Mouse (Mus musculus): Measurements from ENCODE around the gene Nim1k. TPM values are rescaled to one million over a fixed set of nuclear protein-coding genes. Genes with fewer than 3 reads are reported as not detected.
"Not testable (repeated sequence)": the region's sequence is repeated elsewhere in the genome, so short reads cannot be mapped to it uniquely, and the experiment has no call there.

The Nim1k gene
- total and polyA plus RNA-seq, 3 experiments = 0.01 to 0.11 TPM; not detected in 1

DNA sequence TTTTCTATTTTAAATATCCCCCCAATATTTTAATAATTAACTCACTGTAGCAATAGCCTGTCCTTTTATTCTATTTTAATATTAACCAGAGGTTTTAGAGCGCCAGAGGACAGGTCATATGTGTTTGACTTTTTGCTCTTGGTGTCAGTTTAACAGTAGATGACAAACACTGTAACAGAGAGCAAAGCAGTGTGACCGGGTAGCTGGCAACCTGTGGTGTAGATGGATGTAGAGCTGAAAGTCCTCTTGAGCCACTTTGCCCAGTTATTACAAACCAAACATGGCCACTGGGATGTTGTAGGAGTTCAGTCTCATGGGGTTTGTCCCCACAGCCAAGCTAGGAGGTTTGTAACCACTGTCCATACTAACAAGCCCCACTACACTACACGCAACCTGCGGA is 57.2 kb downstream of the Nim1k start:
- Histone ChIP-seq H3K27me3 (ENCODE audit: insufficient read depth, low read length) (no peaks in the 10 kb centered on the region), H3K4me1 (ENCODE audit: insufficient read depth, low read depth, low read length) (peaks cover 22% of the 10 kb centered on the region), H3K9me3 (replicated peaks) (no peaks in the 10 kb centered on the region), H3K4me3 (ENCODE audit: low read depth, low read length) (no peak overlapping the region), H3K36me3 (replicated peaks) (peaks cover 89% of the 10 kb centered on the region)
- no peak for DNase-seq (ENCODE audit: low spot score)
- no peak for ATAC-seq (ENCODE audit: extremely low read depth, insufficient number of reproducible peaks, low FRiP score, poor library complexity, severe bottlenecking)
- TF ChIP-seq TAL1 (conservative IDR thresholded peaks at IDR 0.05; ENCODE audit: low read depth, low read length) = no peak
- no peak for TF ChIP-seq GATA1 (IDR thresholded peaks at IDR 0.05; ENCODE audit: borderline replicate concordance, low read length)
- TF ChIP-seq GATA2 (IDR thresholded peaks at IDR 0.05; ENCODE audit: borderline replicate concordance, low read depth, low read length) = no peak
- TF ChIP-seq POLR2AphosphoS5 (IDR thresholded peaks at IDR 0.05; ENCODE audit: insufficient replicate concordance, low read depth, low read length) = no peak
- TF ChIP-seq CTCF (IDR thresholded peaks at IDR 0.05; ENCODE audit: low read depth, low read length) = no peak

DNA sequence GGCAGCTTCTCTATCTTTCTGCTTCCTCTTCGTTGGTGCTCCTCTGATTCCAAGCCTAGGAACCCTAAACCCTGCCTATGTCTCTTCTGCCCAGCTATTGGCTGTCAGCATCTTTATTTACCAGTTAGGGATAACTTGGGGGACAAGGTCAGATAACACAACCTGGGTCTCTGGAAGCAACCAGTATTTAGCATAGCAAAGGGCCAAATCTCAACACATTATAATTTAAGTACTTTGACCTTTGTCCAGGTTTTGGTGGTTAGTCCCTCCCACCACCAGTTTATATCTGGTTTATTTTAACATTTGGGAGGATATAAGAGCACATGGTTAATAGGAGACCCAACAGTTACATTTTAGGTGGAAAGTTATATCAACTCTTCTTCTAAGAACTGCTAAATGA is 59.2 kb downstream of the Nim1k start:
- ATAC-seq (ENCODE audit: extremely low read depth, insufficient number of reproducible peaks, low FRiP score, poor library complexity, severe bottlenecking) (no peak), DNase-seq (ENCODE audit: low spot score) (no peak)
- Histone ChIP-seq H3K36me3 (replicated peaks) (peaks cover 74% of the 10 kb centered on the region), H3K9me3 (replicated peaks) (no peaks in the 10 kb centered on the region), H3K4me1 (ENCODE audit: insufficient read depth, low read depth, low read length) (peaks cover 37% of the 10 kb centered on the region), H3K27me3 (ENCODE audit: insufficient read depth, low read length) (no peaks in the 10 kb centered on the region), H3K4me3 (ENCODE audit: low read depth, low read length) (no peak overlapping the region)
- TF ChIP-seq GATA2 (IDR thresholded peaks at IDR 0.05; ENCODE audit: borderline replicate concordance, low read depth, low read length) (no peak), GATA1 (IDR thresholded peaks at IDR 0.05; ENCODE audit: borderline replicate concordance, low read length) (no peak), POLR2AphosphoS5 (IDR thresholded peaks at IDR 0.05; ENCODE audit: insufficient replicate concordance, low read depth, low read length) (no peak), TAL1 (conservative IDR thresholded peaks at IDR 0.05; ENCODE audit: low read depth, low read length) (no peak), CTCF (IDR thresholded peaks at IDR 0.05; ENCODE audit: low read depth, low read length) (no peak)

DNA sequence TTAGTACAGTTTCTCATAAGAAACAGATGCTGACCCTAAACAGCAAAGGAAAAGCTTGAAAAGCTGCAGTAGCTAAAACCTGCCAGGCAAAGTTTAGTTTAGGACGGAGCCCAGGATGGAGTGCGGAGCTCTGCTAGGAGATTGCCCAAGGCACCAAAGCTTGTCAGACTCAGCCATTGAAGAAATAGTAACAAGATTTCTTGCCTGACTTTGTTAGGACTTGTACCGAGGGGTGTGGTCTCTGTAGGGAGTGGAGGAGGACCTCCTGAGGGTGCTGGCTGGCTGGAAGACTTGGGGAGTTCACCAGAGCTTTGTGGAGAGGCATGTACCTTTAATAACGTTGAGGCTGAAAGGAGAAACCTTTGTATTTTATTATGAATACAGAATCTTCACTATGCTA is 60.0 kb downstream of the Nim1k start:
- peaks cover 65% of the 10 kb centered on the region for H3K36me3 ChIP-seq (replicated peaks)
- H3K4me3 ChIP-seq (ENCODE audit: low read depth, low read length) = no peak overlapping the region
- TF ChIP-seq GATA2 (IDR thresholded peaks at IDR 0.05; ENCODE audit: borderline replicate concordance, low read depth, low read length) (no peak), TAL1 (conservative IDR thresholded peaks at IDR 0.05; ENCODE audit: low read depth, low read length) (no peak), CTCF (IDR thresholded peaks at IDR 0.05; ENCODE audit: low read depth, low read length) (no peak), POLR2AphosphoS5 (IDR thresholded peaks at IDR 0.05; ENCODE audit: insufficient replicate concordance, low read depth, low read length) (no peak), GATA1 (IDR thresholded peaks at IDR 0.05; ENCODE audit: borderline replicate concordance, low read length) (no peak)
- DNase-seq (ENCODE audit: low spot score) = no peak
- no peak for ATAC-seq (ENCODE audit: extremely low read depth, insufficient number of reproducible peaks, low FRiP score, poor library complexity, severe bottlenecking)
- H3K4me1 ChIP-seq (ENCODE audit: insufficient read depth, low read depth, low read length) = peaks cover 42% of the 10 kb centered on the region
- H3K9me3 ChIP-seq (replicated peaks) = no peaks in the 10 kb centered on the region
- no peaks in the 10 kb centered on the region for H3K27me3 ChIP-seq (ENCODE audit: insufficient read depth, low read length)

DNA sequence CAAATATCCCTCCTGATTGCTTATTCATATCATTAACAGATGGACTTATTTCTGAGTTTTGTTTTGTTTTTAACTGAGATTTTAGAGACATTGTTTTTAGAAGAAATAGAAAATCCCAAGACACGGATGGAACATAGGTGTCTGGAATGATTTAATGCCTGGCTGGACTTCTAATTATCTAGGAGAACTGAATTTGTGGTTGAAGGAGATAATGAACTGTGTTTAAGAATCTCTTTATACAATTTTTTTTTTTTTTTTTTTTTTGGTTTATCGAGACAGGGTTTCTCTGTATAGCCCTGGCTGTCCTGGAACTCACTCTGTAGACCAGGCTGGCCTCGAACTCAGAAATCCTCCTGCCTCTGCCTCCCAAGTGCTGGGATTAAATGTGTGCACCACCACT is 63.7 kb downstream of the Nim1k start:
- Histone ChIP-seq H3K4me1 (ENCODE audit: insufficient read depth, low read depth, low read length) (peaks cover 48% of the 10 kb centered on the region), H3K4me3 (ENCODE audit: low read depth, low read length) (peak overlapping the region; percentile 96), H3K36me3 (replicated peaks) (peaks cover 32% of the 10 kb centered on the region)
- not testable (repeated sequence) for H3K9me3 ChIP-seq (replicated peaks); ATAC-seq (ENCODE audit: extremely low read depth, insufficient number of reproducible peaks, low FRiP score, poor library complexity, severe bottlenecking); H3K27me3 ChIP-seq (ENCODE audit: insufficient read depth, low read length); DNase-seq (ENCODE audit: low spot score)

DNA sequence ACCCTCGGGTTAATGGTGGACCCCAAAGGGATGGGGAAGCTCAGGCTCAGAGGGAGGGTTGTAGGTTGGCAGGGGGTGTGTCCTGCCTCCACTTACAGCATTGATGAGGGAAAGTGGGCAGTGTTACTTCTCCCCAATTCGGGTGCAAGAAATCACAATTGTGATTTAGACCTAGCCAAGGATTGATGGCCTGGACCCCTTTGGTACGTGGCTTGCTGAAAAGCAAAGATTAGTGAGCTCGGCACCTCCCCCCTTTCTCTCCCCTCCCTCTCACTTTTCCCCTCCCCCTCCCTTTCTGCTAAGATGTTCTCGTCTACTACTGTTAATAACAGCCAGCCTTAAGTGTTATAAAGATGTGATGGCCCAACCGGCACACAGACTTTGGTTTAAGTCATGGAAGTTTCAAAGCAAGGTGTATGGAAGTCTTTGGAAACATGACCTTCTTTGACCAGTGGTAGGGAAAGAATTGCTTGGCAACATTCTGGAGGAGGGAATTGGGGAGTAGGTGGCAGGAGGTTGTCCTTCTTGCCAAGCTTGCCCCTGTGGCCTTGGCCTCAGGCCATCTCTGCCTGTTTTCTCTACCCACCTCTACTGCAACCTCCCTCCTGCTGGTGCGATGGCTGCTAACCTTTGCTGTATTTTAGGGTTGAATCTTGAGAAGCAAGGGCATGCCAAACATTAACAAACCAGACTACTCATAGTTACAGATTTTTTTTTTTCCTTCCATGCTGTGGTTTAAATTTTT is 64.6 kb downstream of the Nim1k start:
- no peaks in the 10 kb centered on the region for H3K27me3 ChIP-seq (ENCODE audit: insufficient read depth, low read length)
- H3K4me1 ChIP-seq (ENCODE audit: insufficient read depth, low read depth, low read length) = peaks cover 48% of the 10 kb centered on the region
- H3K36me3 ChIP-seq (replicated peaks) = peaks cover 24% of the 10 kb centered on the region
- DNase-seq (ENCODE audit: low spot score) (no peak), ATAC-seq (ENCODE audit: extremely low read depth, insufficient number of reproducible peaks, low FRiP score, poor library complexity, severe bottlenecking) (no peak)
- H3K4me3 ChIP-seq (ENCODE audit: low read depth, low read length) = peak overlapping the region; percentile 96
- TF ChIP-seq POLR2AphosphoS5 (IDR thresholded peaks at IDR 0.05; ENCODE audit: insufficient replicate concordance, low read depth, low read length) (no peak), GATA1 (IDR thresholded peaks at IDR 0.05; ENCODE audit: borderline replicate concordance, low read length) (no peak), GATA2 (IDR thresholded peaks at IDR 0.05; ENCODE audit: borderline replicate concordance, low read depth, low read length) (no peak), CTCF (IDR thresholded peaks at IDR 0.05; ENCODE audit: low read depth, low read length) (no peak), TAL1 (conservative IDR thresholded peaks at IDR 0.05; ENCODE audit: low read depth, low read length) (no peak)
- H3K9me3 ChIP-seq (replicated peaks) = no peaks in the 10 kb centered on the region

DNA sequence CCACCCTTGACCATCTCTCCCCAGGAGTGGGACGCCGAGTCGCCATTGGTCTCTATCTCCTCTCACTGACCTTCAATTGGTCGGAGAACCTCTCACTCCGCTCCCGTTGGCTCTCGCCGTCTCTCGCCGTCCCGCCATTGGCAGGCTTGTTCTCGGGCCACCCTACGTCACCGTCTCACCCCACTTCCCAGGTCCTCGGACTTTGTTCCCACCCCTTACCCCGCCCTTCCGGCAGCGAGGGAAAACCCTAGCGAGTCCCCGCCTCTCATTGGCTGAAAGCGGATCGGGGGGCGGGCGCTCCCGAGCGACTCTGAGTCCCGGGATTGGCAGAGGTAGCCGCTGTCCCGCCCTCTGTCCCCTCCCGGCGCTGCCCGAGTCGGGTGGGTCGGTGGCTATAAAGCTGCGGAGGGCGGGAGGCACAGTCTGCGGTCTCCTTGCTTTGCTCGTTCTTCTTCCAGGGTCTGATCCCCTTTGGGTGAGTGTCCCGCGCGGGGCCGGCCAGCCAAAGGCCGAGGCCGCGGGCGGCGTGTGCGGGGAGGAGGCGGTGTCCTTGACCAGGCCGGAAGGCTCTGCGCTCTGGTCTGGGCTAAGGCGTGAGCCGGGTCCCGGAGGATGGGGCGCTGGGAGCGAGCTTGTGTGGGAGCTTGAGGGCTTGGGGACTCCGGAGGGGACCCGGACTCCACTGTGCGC is 65.5 kb downstream of the Nim1k start, which contains the start of gene Hmgcs1:
Gene Hmgcs1 (plus strand): TSS at position 341 of the 690 bp plus-strand sequence.
- TF ChIP-seq GATA2 (IDR thresholded peaks at IDR 0.05; ENCODE audit: borderline replicate concordance, low read depth, low read length) (no peak), TAL1 (conservative IDR thresholded peaks at IDR 0.05; ENCODE audit: low read depth, low read length) (no peak), POLR2AphosphoS5 (IDR thresholded peaks at IDR 0.05; ENCODE audit: insufficient replicate concordance, low read depth, low read length) (no peak), CTCF (IDR thresholded peaks at IDR 0.05; ENCODE audit: low read depth, low read length) (no peak), GATA1 (IDR thresholded peaks at IDR 0.05; ENCODE audit: borderline replicate concordance, low read length) (no peak)
- peaks cover 18% of the 10 kb centered on the region for H3K36me3 ChIP-seq (replicated peaks)
- H3K27me3 ChIP-seq (ENCODE audit: insufficient read depth, low read length) = no peaks in the 10 kb centered on the region
- H3K4me1 ChIP-seq (ENCODE audit: insufficient read depth, low read depth, low read length) = peaks cover 42% of the 10 kb centered on the region
- peak within 1 kb of the TSS; percentile 96 for H3K4me3 ChIP-seq (ENCODE audit: low read depth, low read length)
- ATAC-seq (ENCODE audit: extremely low read depth, insufficient number of reproducible peaks, low FRiP score, poor library complexity, severe bottlenecking) (peak; percentile 98), DNase-seq (ENCODE audit: low spot score) (peak; percentile 96)
- H3K9me3 ChIP-seq (replicated peaks) = no peaks in the 10 kb centered on the region
